Mouse (Mus musculus) heart, postnatal 0 days (tissue): ENCODE results near the gene Hecw2.

Experiments
- CTCF ChIP-seq: IDR thresholded peaks from 2 replicates; pipeline ENCODE4 v1.5.1; 2016; ENCODE audit warnings: antibody characterized with exemption, control low read depth, low read depth
- EP300 ChIP-seq: IDR thresholded peaks from 2 replicates; pipeline ENCODE4 v1.6.1; 2016; ENCODE audit warnings: antibody characterized with exemption, low read depth

- TF ChIP-seq CTCF (no peak), EP300 (no peak)
These were observed 218.2 kb downstream of the Hecw2 start for GRCm38 (mm10) chr1:53976721-53977120.
